Comparison of ENCODE assay signal across 34 mouse cellular contexts in genomic region chr3:102123654-102124053, GRCm38 (mm10). TPM values are rescaled to one million over a fixed set of nuclear protein-coding genes. Genes with fewer than 3 reads are reported as not detected.
"Had no signal": no experiment of that assay in that cellular context is flagged by ENCODE, and none has a peak within 500 bp of the region (broad histone marks: within the 10 kb centered on the region; RNA-seq: fewer than 3 reads in every experiment).

No protein-coding gene starts in this region.

- H3K4me1 ChIP-seq: heart, embryonic 12.5 days; heart, embryonic 13.5 days; heart, embryonic 15.5 days; hindbrain, embryonic 12.5 days; hindbrain, embryonic 15.5 days; intestine, embryonic 15.5 days; kidney, embryonic 15.5 days had no signal

- H3K9me3 ChIP-seq: heart, embryonic 15.5 days; hindbrain, embryonic 10.5 days; hindbrain, embryonic 12.5 days; hindbrain, embryonic 13.5 days; hindbrain, embryonic 15.5 days; intestine, embryonic 15.5 days; kidney, embryonic 15.5 days had no signal

- H3K27me3 ChIP-seq: heart, embryonic 12.5 days; heart, embryonic 13.5 days; heart, embryonic 15.5 days; hindbrain, embryonic 12.5 days; hindbrain, embryonic 13.5 days; hindbrain, embryonic 15.5 days; intestine, embryonic 15.5 days; kidney, embryonic 15.5 days had no signal

- DNase-seq: heart, postnatal 10 days; heart, postnatal 14 days; heart, postnatal 36 days; heart, postnatal 4 days; kidney, adult 11 months; kidney, adult 18-20 months; kidney, adult 2 months; kidney, adult 8-10 months; kidney, adult 9 months; kidney, postnatal 10 days; kidney, postnatal 14 days; kidney, postnatal 25 days; kidney, postnatal 36 days; layer of hippocampus, adult 9-11 months; layer of hippocampus, postnatal 36 days had no signal

- H3K9ac ChIP-seq: heart, embryonic 12.5 days; heart, embryonic 13.5 days; heart, embryonic 15.5 days; hindbrain, embryonic 12.5 days; hindbrain, embryonic 13.5 days; hindbrain, embryonic 14.5 days; hindbrain, embryonic 15.5 days; intestine, embryonic 15.5 days; kidney, embryonic 15.5 days had no signal

- ATAC-seq: hindbrain, embryonic 16.5 days; hindbrain, postnatal 0 days; inflammation-experienced regulatory T-cells, adult 6 months; intestine, embryonic 15.5 days; intestine, embryonic 16.5 days; intestine, postnatal 0 days had no signal

- H3K4me2 ChIP-seq: heart, embryonic 11.5 days; heart, embryonic 12.5 days; heart, embryonic 13.5 days; heart, embryonic 15.5 days; hindbrain, embryonic 12.5 days; hindbrain, embryonic 13.5 days; hindbrain, embryonic 14.5 days; hindbrain, embryonic 15.5 days; intestine, embryonic 15.5 days; kidney, embryonic 15.5 days had no signal

- H3K27ac ChIP-seq: heart, embryonic 13.5 days; heart, embryonic 15.5 days; hindbrain, embryonic 10.5 days; hindbrain, embryonic 12.5 days; hindbrain, embryonic 13.5 days; hindbrain, embryonic 14.5 days; hindbrain, embryonic 15.5 days; hindbrain, postnatal 0 days; intestine, embryonic 15.5 days; kidney, embryonic 15.5 days; kidney, postnatal 0 days; layer of hippocampus, adult 2 months; left cerebral cortex, adult 2 months had no signal

- H3K4me3 ChIP-seq: heart, embryonic 12.5 days; heart, embryonic 13.5 days; heart, embryonic 15.5 days; hindbrain, embryonic 10.5 days; hindbrain, embryonic 12.5 days; hindbrain, embryonic 13.5 days; hindbrain, embryonic 15.5 days; intestine, embryonic 15.5 days; kidney, embryonic 15.5 days; layer of hippocampus, adult 2 months; left cerebral cortex, adult 2 months had no signal

- H3K36me3 ChIP-seq: hindbrain, embryonic 10.5 days; hindbrain, embryonic 12.5 days; hindbrain, embryonic 13.5 days; hindbrain, embryonic 15.5 days; intestine, embryonic 15.5 days; kidney, embryonic 15.5 days had no signal

RNA-seq across cellular contexts. Expression of gene Casq2, which starts 37.4 kb away (rescaled TPM):
- polyA plus RNA-seq: inflammation-experienced regulatory T-cells, adult 6 months had no signal
